In the genomic region with DNA sequence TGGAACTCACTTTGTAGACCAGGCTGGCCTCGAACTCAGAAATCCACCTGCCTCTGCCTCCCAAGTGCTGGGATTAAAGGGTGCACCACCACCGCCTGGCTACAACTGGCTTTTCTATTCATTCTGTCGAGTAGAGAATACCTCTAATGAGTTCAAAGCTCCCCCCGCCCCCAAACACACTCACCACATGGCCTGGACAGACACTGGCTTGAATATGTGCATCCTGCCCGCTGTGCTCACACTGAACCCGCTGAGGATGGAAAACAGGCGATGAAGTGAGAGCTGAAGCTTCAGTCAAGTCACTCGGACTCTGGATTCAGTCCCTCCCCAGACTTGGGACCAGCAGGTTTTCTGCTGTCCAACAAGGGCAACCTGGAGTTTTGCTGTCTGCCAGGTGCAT, we compare ENCODE assay signal across 28 mouse cellular contexts. TPM values are rescaled to one million over a fixed set of nuclear protein-coding genes. Genes with fewer than 3 reads are reported as not detected.
DNase-seq lines count a peak whose midpoint lies in the region; ATAC-seq and TF ChIP-seq lines count a peak whose summit lies in the region.
"Had no signal": no experiment of that assay in that cellular context is flagged by ENCODE, and none has a peak within 500 bp of the region (broad histone marks: within the 10 kb centered on the region; RNA-seq: fewer than 3 reads in every experiment).

No protein-coding gene starts in this region.

- no peaks in the 10 kb centered on the region for H3K9me3 ChIP-seq in heart, embryonic 10.5 days
- no peaks in the 10 kb centered on the region for H3K9me3 ChIP-seq in heart, embryonic 11.5 days (replicated peaks; ENCODE audit: control insufficient read depth, low read length)
- H3K9me3 ChIP-seq in lung, embryonic 14.5 days (ENCODE audit: low read depth, low read length), result no peaks in the 10 kb centered on the region
- H3K9me3 ChIP-seq: embryonic facial prominence, embryonic 13.5 days; embryonic facial prominence, embryonic 15.5 days; forebrain, embryonic 10.5 days; forebrain, embryonic 12.5 days had no signal

- no peak overlapping the region for H3K4me3 ChIP-seq in heart, embryonic 10.5 days
- no peak overlapping the region for H3K4me3 ChIP-seq in heart, embryonic 11.5 days (ENCODE audit: low read depth, low read length)
- H3K4me3 ChIP-seq in lung, embryonic 14.5 days (ENCODE audit: low read depth, low read length), result no peak overlapping the region
- H3K4me3 ChIP-seq: embryonic facial prominence, embryonic 13.5 days; embryonic facial prominence, embryonic 15.5 days; erythroblast, embryonic 14.5 days; forebrain, embryonic 10.5 days; forebrain, embryonic 12.5 days had no signal

- H3K4me2 ChIP-seq in heart, embryonic 11.5 days, result no peak overlapping the region
- no peak overlapping the region for H3K4me2 ChIP-seq in lung, embryonic 14.5 days
- H3K4me2 ChIP-seq: embryonic facial prominence, embryonic 13.5 days; embryonic facial prominence, embryonic 15.5 days; forebrain, embryonic 12.5 days had no signal

- H3K4me1 ChIP-seq in heart, embryonic 10.5 days, result peaks cover 57% of the 10 kb centered on the region
- peaks cover 22% of the 10 kb centered on the region for H3K4me1 ChIP-seq in heart, embryonic 11.5 days (ENCODE audit: control insufficient read depth, insufficient read depth, low read length)
- H3K4me1 ChIP-seq in lung, embryonic 14.5 days (ENCODE audit: insufficient read depth), result 0 out of 2 replicates have a peak, but pooled peaks cover 4% of the 10 kb centered on the region

- DNase-seq in heart, embryonic 10.5 days (ENCODE audit: low spot score), result no peak
- DNase-seq in lung, embryonic 14.5 days, result no peak
- DNase-seq in lung, postnatal 36 days, result no peak
- peak; percentile 64 for DNase-seq in ZHBTc4 (ENCODE audit: low read depth, low spot score)
- no peak for DNase-seq in cerebellum, postnatal 14 days
- DNase-seq: adrenal gland, adult 2 months; adrenal gland, postnatal 10 days; adrenal gland, postnatal 25 days; B cell, adult 2 months; cerebellum, adult 11 months; cerebellum, adult 18-20 months; cerebellum, adult 8-10 months; cerebellum, adult 9-11 months; cerebellum, postnatal 25 days; embryo, embryonic 11 days had no signal

- no peak for ATAC-seq in heart, embryonic 11.5 days (replicated peaks; ENCODE audit: insufficient number of reproducible peaks, low FRiP score, low TSS enrichment)
- ATAC-seq in lung, embryonic 14.5 days (ENCODE audit: insufficient read depth), result no peak
- ATAC-seq: CD4-positive, CD25-positive, alpha-beta regulatory T cell, adult 4 months; forebrain, embryonic 14.5 days; forebrain, embryonic 16.5 days had no signal

- 66% methylated on average over 8 of the region's 8 CpGs for WGBS in heart, embryonic 10.5 days
- WGBS in heart, embryonic 11.5 days (ENCODE audit: insufficient replicate concordance), result 69% methylated on average over 8 of the region's 8 CpGs
- whole genome bisulfite sequencing in lung, embryonic 14.5 days, result 67% methylated on average over 8 of the region's 8 CpGs

- peak overlapping the region; percentile 80; the same call in 1 of the 2 replicates for H3K27ac ChIP-seq in heart, embryonic 10.5 days
- no peak overlapping the region for H3K27ac ChIP-seq in heart, embryonic 11.5 days (ENCODE audit: low read depth, low read length)
- H3K27ac ChIP-seq in lung, embryonic 14.5 days (ENCODE audit: low read depth), result peak overlapping the region; percentile 50; the same call in 1 of the 2 replicates
- H3K27ac ChIP-seq: embryonic facial prominence, embryonic 13.5 days; embryonic facial prominence, embryonic 15.5 days; forebrain, embryonic 10.5 days; forebrain, embryonic 12.5 days had no signal

- no peaks in the 10 kb centered on the region for H3K27me3 ChIP-seq in heart, embryonic 10.5 days (ENCODE audit: insufficient read depth, poor library complexity, severe bottlenecking)
- H3K27me3 ChIP-seq in heart, embryonic 11.5 days (ENCODE audit: control insufficient read depth, insufficient read depth, low read length), result no peaks in the 10 kb centered on the region
- H3K27me3 ChIP-seq in lung, embryonic 14.5 days (ENCODE audit: insufficient read depth, low read length), result no peaks in the 10 kb centered on the region
- H3K27me3 ChIP-seq: CH12.LX; embryonic facial prominence, embryonic 13.5 days; embryonic facial prominence, embryonic 15.5 days; forebrain, embryonic 12.5 days had no signal

- peaks cover 50% of the 10 kb centered on the region for H3K36me3 ChIP-seq in heart, embryonic 10.5 days
- peaks cover 19% of the 10 kb centered on the region for H3K36me3 ChIP-seq in heart, embryonic 11.5 days (ENCODE audit: control insufficient read depth, insufficient read depth, low read length)
- peaks cover 57% of the 10 kb centered on the region for H3K36me3 ChIP-seq in lung, embryonic 14.5 days (ENCODE audit: insufficient read depth)

- H3K9ac ChIP-seq in heart, embryonic 11.5 days (ENCODE audit: low read depth, low read length), result no peak overlapping the region
- no peak overlapping the region for H3K9ac ChIP-seq in lung, embryonic 14.5 days
- H3K9ac ChIP-seq: embryonic facial prominence, embryonic 13.5 days; embryonic facial prominence, embryonic 15.5 days; forebrain, embryonic 12.5 days had no signal

- no peak for TF ChIP-seq CTCF in lung, embryonic 14.5 days (IDR thresholded peaks at IDR 0.05; ENCODE audit: low read depth)

RNA-seq across cellular contexts. Expression of gene Ssh1, which starts 33.3 kb away (rescaled TPM):
- polyA plus RNA-seq in heart, embryonic 10.5 days (2016; fragmentation: Nextera tagmentation; extraction: Ambion mirVana), result 16.7 and 18.3 TPM in 2 replicates
- 18.2 and 35.8 TPM in 2 replicates for polyA plus RNA-seq in heart, embryonic 11.5 days (2014; fragmentation: Nextera tagmentation; extraction: Ambion mirVana)
- polyA plus RNA-seq in lung, embryonic 14.5 days (2014; fragmentation: Nextera tagmentation; extraction: Ambion mirVana), result 25.0 and 29.9 TPM in 2 replicates

RNA-seq across cellular contexts. Expression of gene Dao, which starts 43.1 kb away (rescaled TPM):
- polyA plus RNA-seq in heart, embryonic 10.5 days (2016; fragmentation: Nextera tagmentation; extraction: Ambion mirVana), result not detected in 2 replicates
- not detected in 2 replicates for polyA plus RNA-seq in heart, embryonic 11.5 days (2014; fragmentation: Nextera tagmentation; extraction: Ambion mirVana)
- not detected in 2 replicates for polyA plus RNA-seq in lung, embryonic 14.5 days (2014; fragmentation: Nextera tagmentation; extraction: Ambion mirVana)
- polyA plus RNA-seq: adrenal gland, adult 2 months; brain, embryonic 14.5 days; cortical plate, adult 2 months; embryonic facial prominence, embryonic 11.5 days; embryonic facial prominence, embryonic 13.5 days; embryonic facial prominence, embryonic 15.5 days; erythroblast, embryonic 14.5 days; forebrain, embryonic 10.5 days; forebrain, embryonic 12.5 days; forebrain, embryonic 14.5 days; forebrain, embryonic 16.5 days had no signal

RNA-seq across cellular contexts. Expression of gene Coro1c, which starts 51.9 kb away (rescaled TPM):
- 163 and 178 TPM in 2 replicates for polyA plus RNA-seq in heart, embryonic 10.5 days (2016; fragmentation: Nextera tagmentation; extraction: Ambion mirVana)
- 113 and 140 TPM in 2 replicates for polyA plus RNA-seq in heart, embryonic 11.5 days (2014; fragmentation: Nextera tagmentation; extraction: Ambion mirVana)
- 151 and 165 TPM in 2 replicates for polyA plus RNA-seq in lung, embryonic 14.5 days (2014; fragmentation: Nextera tagmentation; extraction: Ambion mirVana)
